Mouse (Mus musculus): ENCODE data around the gene Chst10.

GRCm38 (mm10) chr1:38939608-38940007, 41.6 kb upstream of the Chst10 start:
- TF ChIP-seq POLR2AphosphoS2 (IDR thresholded peaks at IDR 0.05; ENCODE audit: low read length) = no peak
- no peak for TF ChIP-seq MYC (IDR thresholded peaks at IDR 0.05; ENCODE audit: low read depth, low read length)
- no peak for TF ChIP-seq CTCF (IDR thresholded peaks at IDR 0.05 in 2 of 3, conservative IDR thresholded peaks at IDR 0.05 in 1 of 3; ENCODE audit: control insufficient read depth in 1 of 3, insufficient read depth in 1 of 3, low read depth in 2 of 3, low read length in 3 of 3, poor library complexity in 1 of 3, severe bottlenecking in 1 of 3)
- TF ChIP-seq MYB (IDR thresholded peaks at IDR 0.05; ENCODE audit: low read depth, low read length) = no peak
- no peak for TF ChIP-seq HCFC1 (IDR thresholded peaks at IDR 0.05; ENCODE audit: low read depth, low read length)
- no peak for TF ChIP-seq POLR2A (IDR thresholded peaks at IDR 0.05; ENCODE audit: control insufficient read depth in 1 of 2, insufficient read depth in 1 of 2, low read depth in 1 of 2, low read length in 2 of 2, poor library complexity in 1 of 2)
- TF ChIP-seq POLR2AphosphoS5 (IDR thresholded peaks at IDR 0.05; ENCODE audit: borderline replicate concordance, low read depth, low read length) = no peak
- no peak for TF ChIP-seq EP300 (IDR thresholded peaks at IDR 0.05; ENCODE audit: low read depth in 1 of 2, low read length in 2 of 2)
- no peak for TF ChIP-seq BHLHE40 (IDR thresholded peaks at IDR 0.05; ENCODE audit: borderline replicate concordance, low read depth, low read length)
- TF ChIP-seq ZC3H11A (IDR thresholded peaks at IDR 0.05; ENCODE audit: low read depth, low read length) = no peak
- no peak for TF ChIP-seq NELFE (IDR thresholded peaks at IDR 0.05; ENCODE audit: low read depth, low read length)
- TF ChIP-seq ELF1 (IDR thresholded peaks at IDR 0.05; ENCODE audit: low read depth, low read length) = no peak
- TF ChIP-seq MXI1 (IDR thresholded peaks at IDR 0.05; ENCODE audit: low read depth, low read length) = no peak
- TF ChIP-seq KAT2A (conservative IDR thresholded peaks at IDR 0.05; ENCODE audit: low read depth, low read length) = no peak
